Mouse (Mus musculus): ENCODE results near the gene Plxnb1. TPM values are rescaled to one million over a fixed set of nuclear protein-coding genes. Genes with fewer than 3 reads are reported as not detected.

Gene Plxnb1
- polyA plus RNA-seq, 1 experiment = not detected

- Histone ChIP-seq H3K27me3 (replicated peaks) (peaks cover 93% of the 10 kb centered on the region), H3K4me1 (peaks cover 24% of the 10 kb centered on the region)
- no peak for TF ChIP-seq FLI1 (IDR thresholded peaks at IDR 0.05; ENCODE audit: low read length)
- no peak for TF ChIP-seq GATA1 (IDR thresholded peaks at IDR 0.05; ENCODE audit: borderline replicate concordance, low read length)
Observed at GRCm38 (mm10) chr9:109100307-109100928, 5.2 kb downstream of the Plxnb1 start.

GRCm38 (mm10) chr9:109101933-109102445 is 6.8 kb downstream of the Plxnb1 start:
- no peak for TF ChIP-seq FLI1 (IDR thresholded peaks at IDR 0.05; ENCODE audit: low read length)
- Histone ChIP-seq H3K4me3 (replicated peaks) (no peak overlapping the region), H3K36me3 (replicated peaks; ENCODE audit: low read length) (no peaks in the 10 kb centered on the region), H3K9me3 (no peaks in the 10 kb centered on the region), H3K27me3 (replicated peaks) (peaks cover 93% of the 10 kb centered on the region), H3K4me1 (peaks cover 28% of the 10 kb centered on the region)

More at GRCm38 (mm10) chr9:109100307-109100928, 5.2 kb downstream of the Plxnb1 start:
- H3K4me3 ChIP-seq (replicated peaks) = no peak overlapping the region
- H3K9me3 ChIP-seq = no peaks in the 10 kb centered on the region
- no peaks in the 10 kb centered on the region for H3K36me3 ChIP-seq (replicated peaks; ENCODE audit: low read length)

- Histone ChIP-seq H3K4me3 (replicated peaks) (no peak overlapping the region), H3K36me3 (replicated peaks; ENCODE audit: low read length) (no peaks in the 10 kb centered on the region), H3K4me1 (peaks cover 22% of the 10 kb centered on the region), H3K27me3 (replicated peaks) (peaks cover 87% of the 10 kb centered on the region), H3K9me3 (no peaks in the 10 kb centered on the region)
- TF ChIP-seq GATA1 (IDR thresholded peaks at IDR 0.05; ENCODE audit: borderline replicate concordance, low read length) (no peak), FLI1 (IDR thresholded peaks at IDR 0.05; ENCODE audit: low read length) (no peak)
Observed at GRCm38 (mm10) chr9:109102541-109102940, 7.4 kb downstream of the Plxnb1 start.

GRCm38 (mm10) chr9:109103250-109103649 is 8.1 kb downstream of the Plxnb1 start:
- Histone ChIP-seq H3K9me3 (no peaks in the 10 kb centered on the region), H3K4me3 (replicated peaks) (no peak overlapping the region), H3K36me3 (replicated peaks; ENCODE audit: low read length) (no peaks in the 10 kb centered on the region), H3K4me1 (peaks cover 24% of the 10 kb centered on the region; the same call in 1 of the 2 replicates), H3K27me3 (replicated peaks) (peaks cover 86% of the 10 kb centered on the region)
- TF ChIP-seq GATA1 (IDR thresholded peaks at IDR 0.05; ENCODE audit: borderline replicate concordance, low read length) (no peak), FLI1 (IDR thresholded peaks at IDR 0.05; ENCODE audit: low read length) (no peak)

GRCm38 (mm10) chr9:109104083-109104482 is 8.9 kb downstream of the Plxnb1 start:
- peaks cover 86% of the 10 kb centered on the region for H3K27me3 ChIP-seq (replicated peaks)
- no peak for TF ChIP-seq FLI1 (IDR thresholded peaks at IDR 0.05; ENCODE audit: low read length)
- TF ChIP-seq GATA1 (IDR thresholded peaks at IDR 0.05; ENCODE audit: borderline replicate concordance, low read length) = no peak
- H3K4me3 ChIP-seq (replicated peaks) = no peak overlapping the region
- H3K36me3 ChIP-seq (replicated peaks; ENCODE audit: low read length) = no peaks in the 10 kb centered on the region
- H3K4me1 ChIP-seq = peaks cover 24% of the 10 kb centered on the region; the same call in 1 of the 2 replicates
- no peaks in the 10 kb centered on the region for H3K9me3 ChIP-seq

- TF ChIP-seq GATA1 (IDR thresholded peaks at IDR 0.05; ENCODE audit: borderline replicate concordance, low read length) (no peak), FLI1 (IDR thresholded peaks at IDR 0.05; ENCODE audit: low read length) (no peak)
- H3K4me1 ChIP-seq = peaks cover 24% of the 10 kb centered on the region; the same call in 1 of the 2 replicates
- H3K27me3 ChIP-seq (replicated peaks) = peaks cover 86% of the 10 kb centered on the region
- no peaks in the 10 kb centered on the region for H3K36me3 ChIP-seq (replicated peaks; ENCODE audit: low read length)
- no peaks in the 10 kb centered on the region for H3K9me3 ChIP-seq
- no peak overlapping the region for H3K4me3 ChIP-seq (replicated peaks)
Observed at GRCm38 (mm10) chr9:109105011-109105410, 9.8 kb downstream of the Plxnb1 start.

- no peak for TF ChIP-seq FLI1 (IDR thresholded peaks at IDR 0.05; ENCODE audit: low read length)
- no peak for TF ChIP-seq GATA1 (IDR thresholded peaks at IDR 0.05; ENCODE audit: borderline replicate concordance, low read length)
- H3K4me1 ChIP-seq = peaks cover 23% of the 10 kb centered on the region; the same call in 1 of the 2 replicates
- H3K36me3 ChIP-seq (replicated peaks; ENCODE audit: low read length) = no peaks in the 10 kb centered on the region
- no peaks in the 10 kb centered on the region for H3K9me3 ChIP-seq
- H3K4me3 ChIP-seq (replicated peaks) = no peak overlapping the region
- peaks cover 85% of the 10 kb centered on the region for H3K27me3 ChIP-seq (replicated peaks)
Observed at GRCm38 (mm10) chr9:109105648-109106047, 10.5 kb downstream of the Plxnb1 start.

- H3K4me3 ChIP-seq (replicated peaks) = no peak overlapping the region
- H3K36me3 ChIP-seq (replicated peaks; ENCODE audit: low read length) = no peaks in the 10 kb centered on the region
- peaks cover 86% of the 10 kb centered on the region for H3K27me3 ChIP-seq (replicated peaks)
- peaks cover 19% of the 10 kb centered on the region; the same call in 1 of the 2 replicates for H3K4me1 ChIP-seq
- H3K9me3 ChIP-seq = no peaks in the 10 kb centered on the region
- TF ChIP-seq FLI1 (IDR thresholded peaks at IDR 0.05; ENCODE audit: low read length) = no peak
Observed at GRCm38 (mm10) chr9:109107341-109107740, 12.2 kb downstream of the Plxnb1 start.

GRCm38 (mm10) chr9:109110240-109110639 is 15.1 kb downstream of the Plxnb1 start:
- H3K9me3 ChIP-seq = no peaks in the 10 kb centered on the region
- TF ChIP-seq FLI1 (IDR thresholded peaks at IDR 0.05; ENCODE audit: low read length) (no peak), GATA1 (IDR thresholded peaks at IDR 0.05; ENCODE audit: borderline replicate concordance, low read length) (no peak)
- peaks cover 81% of the 10 kb centered on the region for H3K27me3 ChIP-seq (replicated peaks)
- no peaks in the 10 kb centered on the region for H3K36me3 ChIP-seq (replicated peaks; ENCODE audit: low read length)
- H3K4me1 ChIP-seq = peaks cover 19% of the 10 kb centered on the region; the same call in 1 of the 2 replicates
- H3K4me3 ChIP-seq (replicated peaks) = no peak overlapping the region

- TF ChIP-seq GATA1 (IDR thresholded peaks at IDR 0.05; ENCODE audit: borderline replicate concordance, low read length) (no peak), FLI1 (IDR thresholded peaks at IDR 0.05; ENCODE audit: low read length) (no peak)
Observed at GRCm38 (mm10) chr9:109111101-109111500, 15.9 kb downstream of the Plxnb1 start.

More at GRCm38 (mm10) chr9:109111101-109111500, 15.9 kb downstream of the Plxnb1 start:
- Histone ChIP-seq H3K4me3 (replicated peaks) (no peak overlapping the region), H3K36me3 (replicated peaks; ENCODE audit: low read length) (no peaks in the 10 kb centered on the region), H3K4me1 (peaks cover 12% of the 10 kb centered on the region; the same call in 1 of the 2 replicates), H3K9me3 (no peaks in the 10 kb centered on the region), H3K27me3 (replicated peaks) (peaks cover 75% of the 10 kb centered on the region)

All from megakaryocyte, embryonic 14.5 days (primary cell).